Mouse (Mus musculus) lung, postnatal 10 days (tissue): ENCODE results near the gene Adgre5.
A peak's percentile ranks its signal among the peaks of the same experiment; 100 is the strongest.

Experiments used
- DNase-seq: peaks from one replicate; pipeline ENCODE4 v3.0.0; 2021

Adgre5 gene

GRCm38 (mm10) chr8:83721405-83722025, 19.6 kb downstream of the Adgre5 start:
- peak; percentile 91 for DNase-seq

GRCm38 (mm10) chr8:83719693-83720092, 21.4 kb downstream of the Adgre5 start:
- DNase-seq: no peak

- no peak for DNase-seq
Measured at GRCm38 (mm10) chr8:83719048-83719447, 22.1 kb downstream of the Adgre5 start.

- DNase-seq: no peak
Measured at GRCm38 (mm10) chr8:83716563-83716962, 24.6 kb downstream of the Adgre5 start.

GRCm38 (mm10) chr8:83715771-83716170, 25.4 kb downstream of the Adgre5 start:
- no peak for DNase-seq

- DNase-seq: peak; percentile 99
Measured at GRCm38 (mm10) chr8:83715031-83715690, 26.0 kb downstream of the Adgre5 start, which contains the start of gene Ddx39. Gene Ddx39 (plus strand): TSS chr8:83715177.

GRCm38 (mm10) chr8:83714676-83715030, 26.5 kb downstream of the Adgre5 start:
- no peak for DNase-seq

- no peak for DNase-seq
Measured at GRCm38 (mm10) chr8:83707554-83707953, 33.6 kb downstream of the Adgre5 start.

- DNase-seq: no peak
Measured at GRCm38 (mm10) chr8:83706411-83706810, 34.7 kb downstream of the Adgre5 start.

- DNase-seq: no peak
Measured at GRCm38 (mm10) chr8:83703426-83703825, 37.7 kb downstream of the Adgre5 start.

- no peak for DNase-seq
Measured at GRCm38 (mm10) chr8:83700423-83701085, 40.6 kb downstream of the Adgre5 start.

GRCm38 (mm10) chr8:83699566-83699965, 41.6 kb downstream of the Adgre5 start:
- DNase-seq: no peak

- peak; percentile 81 for DNase-seq
Measured at GRCm38 (mm10) chr8:83698661-83699453, 42.3 kb downstream of the Adgre5 start, which contains the start of gene Pkn1. Gene Pkn1 (minus strand): TSS chr8:83699179.

GRCm38 (mm10) chr8:83698291-83698660, 42.9 kb downstream of the Adgre5 start:
- DNase-seq: peak; percentile 60

- DNase-seq: peak; percentile 76
Measured at GRCm38 (mm10) chr8:83697374-83698220, 43.5 kb downstream of the Adgre5 start.

GRCm38 (mm10) chr8:83695351-83696106, 45.6 kb downstream of the Adgre5 start:
- peak; percentile 50 for DNase-seq

GRCm38 (mm10) chr8:83694369-83695160, 46.6 kb downstream of the Adgre5 start:
- DNase-seq: no peak

- peak; percentile 52 for DNase-seq
Measured at GRCm38 (mm10) chr8:83693609-83694236, 47.4 kb downstream of the Adgre5 start.

- DNase-seq: no peak
Measured at GRCm38 (mm10) chr8:83689264-83689663, 51.9 kb downstream of the Adgre5 start.

GRCm38 (mm10) chr8:83684517-83684916, 56.6 kb downstream of the Adgre5 start:
- DNase-seq: no peak
